Mouse (Mus musculus) stomach, postnatal 0 days (tissue): ENCODE data around the gene Xiap.

ENCODE experiments used
- CTCF ChIP-seq: IDR thresholded peaks from 2 replicates; pipeline ENCODE4 v1.5.1; 2016; ENCODE audit warnings: antibody characterized with exemption, low read depth, mild to moderate bottlenecking, moderate library complexity
- EP300 ChIP-seq: optimal IDR thresholded peaks from 2 replicates; pipeline ENCODE3; 2016; ENCODE audit warnings: antibody characterized with exemption

DNA sequence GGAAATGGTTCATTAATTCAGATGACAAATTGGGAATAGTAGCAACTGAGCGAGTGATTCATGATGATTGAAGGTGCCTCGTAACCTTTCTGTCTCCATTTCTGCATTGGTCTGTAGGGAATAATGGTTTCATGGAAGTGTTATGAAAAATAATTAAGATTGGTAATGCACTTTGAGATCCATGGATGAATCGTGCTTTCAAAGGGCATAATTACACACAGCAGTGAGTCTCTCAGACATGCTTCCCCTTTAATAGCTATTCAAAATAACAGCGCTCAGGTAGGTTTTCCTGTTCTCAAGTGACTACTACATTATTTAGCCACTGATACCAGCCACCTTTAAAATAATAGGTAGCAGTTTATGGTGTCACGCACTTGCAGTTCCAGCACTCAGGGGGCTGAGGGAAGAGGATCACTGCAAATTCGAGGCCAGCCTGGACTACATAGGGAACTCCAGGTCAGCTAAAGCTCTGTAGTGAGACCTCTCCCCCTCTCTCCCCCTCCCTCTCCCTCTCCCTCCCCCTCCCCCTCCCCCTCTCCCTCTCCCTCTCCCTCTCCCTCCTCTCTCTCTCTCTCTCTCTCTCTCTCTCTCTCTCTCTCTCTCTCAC lies 60.1 kb downstream of the Xiap start:
- no peak for TF ChIP-seq EP300
- no peak for TF ChIP-seq CTCF
